Mouse (Mus musculus): ENCODE data around the gene Dock2.

The Dock2 gene

GRCm38 (mm10) chr11:34337907-34338306 is 445.8 kb downstream of the Dock2 start:
- no peak for DNase-seq

GRCm38 (mm10) chr11:34332344-34333031 is 451.2 kb downstream of the Dock2 start:
- DNase-seq = no peak

DNA sequence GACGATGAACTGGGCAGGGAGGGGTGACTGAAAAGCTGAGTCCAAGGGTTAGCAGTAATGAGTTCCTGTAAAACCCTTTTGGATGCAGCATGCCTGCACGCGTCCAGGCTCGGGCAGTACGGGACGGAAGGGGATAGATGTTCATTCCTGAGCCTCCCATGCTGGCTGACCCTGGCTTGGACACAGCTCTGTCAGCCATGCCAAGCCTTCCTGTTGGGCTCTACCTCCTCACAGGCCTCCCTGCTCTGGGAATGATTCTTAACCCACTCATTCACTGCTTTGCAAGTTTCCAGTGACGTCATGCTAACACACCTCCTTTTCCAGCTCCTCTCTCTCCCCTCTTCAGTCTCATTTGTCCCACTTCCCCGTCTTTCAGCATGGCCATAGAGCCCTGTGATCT is 460.0 kb downstream of the Dock2 start:
- no peak for DNase-seq

GRCm38 (mm10) chr11:34319282-34319681 is 464.4 kb downstream of the Dock2 start:
- no peak for DNase-seq

DNA sequence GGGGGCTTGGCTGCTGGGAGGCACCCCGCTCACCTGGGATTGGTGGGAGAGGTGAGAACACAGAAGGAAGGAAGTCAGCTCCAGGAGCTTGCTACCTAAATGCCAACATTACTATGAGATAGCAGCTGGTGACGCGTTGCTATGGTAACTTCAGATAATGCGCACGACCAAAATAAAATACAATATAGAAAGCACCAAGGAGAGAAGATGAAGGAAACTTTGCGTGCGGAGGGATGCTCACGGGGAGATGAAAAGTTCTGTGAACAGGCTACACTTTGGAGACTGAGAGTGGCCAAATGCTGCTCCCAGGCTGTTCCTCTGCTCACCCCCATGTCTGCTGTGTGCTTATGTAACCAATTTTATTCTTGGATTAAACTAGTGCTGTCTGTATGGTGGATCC is 466.7 kb downstream of the Dock2 start:
- no peak for DNase-seq

DNA sequence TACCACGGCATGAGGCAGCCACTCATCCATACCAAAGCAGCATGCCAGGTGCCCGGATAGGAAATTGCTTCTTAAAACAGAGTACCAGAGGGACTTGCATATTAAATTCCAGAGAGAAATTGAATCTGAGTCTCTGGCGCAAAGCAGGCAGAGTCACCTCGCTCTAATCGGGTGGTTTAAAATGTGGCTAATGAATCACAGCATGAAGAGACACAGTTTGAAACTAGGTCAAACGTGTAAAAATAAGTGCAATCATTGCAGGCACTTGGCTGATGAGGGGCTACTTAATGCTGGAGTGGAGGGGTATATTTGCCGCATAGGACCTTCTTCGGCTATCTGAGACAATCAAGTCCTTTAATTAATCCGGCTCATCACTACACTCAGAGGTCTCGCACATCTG is 467.5 kb downstream of the Dock2 start:
- no peak for DNase-seq

- no peak for DNase-seq
Measured at GRCm38 (mm10) chr11:34315383-34315782, 468.3 kb downstream of the Dock2 start.

DNA sequence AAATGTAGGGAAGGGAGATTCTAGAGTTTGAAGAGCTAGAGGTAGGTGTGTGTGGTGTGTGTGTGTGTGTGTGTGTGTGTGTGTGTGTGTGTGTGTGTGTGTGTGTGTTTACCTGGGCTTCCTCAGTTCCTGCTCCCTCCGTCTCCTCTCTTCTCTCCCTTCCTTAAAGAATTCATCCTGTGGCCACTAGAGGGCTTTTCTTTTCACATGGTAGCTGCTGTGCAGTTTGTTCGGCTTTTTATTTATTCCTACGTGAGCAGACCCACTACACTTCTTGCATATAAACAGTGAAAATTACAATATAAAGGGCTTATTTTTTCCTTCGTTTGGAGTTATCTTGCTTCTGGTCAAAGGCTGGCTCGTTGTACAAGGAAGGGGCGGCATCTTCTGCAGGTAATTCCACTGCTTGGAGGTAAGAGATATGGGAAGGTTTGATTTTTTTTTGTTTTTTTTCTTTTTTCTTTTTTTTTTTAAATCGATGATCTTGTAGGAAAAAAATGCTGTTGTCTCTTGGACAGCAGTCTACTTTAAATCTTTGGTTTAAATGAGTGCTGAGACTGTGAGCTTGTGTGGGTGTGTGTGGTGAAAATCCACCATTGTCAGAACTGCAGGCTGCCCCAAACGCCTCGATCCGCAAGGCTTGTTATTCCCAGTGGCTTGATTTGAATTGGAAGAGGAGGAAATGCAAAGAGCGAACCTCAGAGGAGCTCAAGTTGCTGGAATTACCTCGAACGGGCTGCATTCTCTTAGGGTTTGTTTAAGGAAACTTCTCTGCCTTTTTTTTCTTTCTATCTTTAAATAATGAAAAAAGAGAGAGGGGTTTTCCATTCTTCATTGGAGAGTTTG is 468.9 kb downstream of the Dock2 start, which contains the start of gene Fam196b:
Gene Fam196b, plus strand, starts transcription at position 289 of the 846 bp plus-strand sequence.
- peak; percentile 4 to 14 for DNase-seq

GRCm38 (mm10) chr11:34312208-34312607 is 471.5 kb downstream of the Dock2 start:
- no peak for DNase-seq

GRCm38 (mm10) chr11:34311717-34312116 is 472.0 kb downstream of the Dock2 start:
- DNase-seq = no peak

GRCm38 (mm10) chr11:34309360-34309759 is 474.3 kb downstream of the Dock2 start:
- no peak for DNase-seq

GRCm38 (mm10) chr11:34308731-34309130 is 475.0 kb downstream of the Dock2 start:
- no peak for DNase-seq

DNA sequence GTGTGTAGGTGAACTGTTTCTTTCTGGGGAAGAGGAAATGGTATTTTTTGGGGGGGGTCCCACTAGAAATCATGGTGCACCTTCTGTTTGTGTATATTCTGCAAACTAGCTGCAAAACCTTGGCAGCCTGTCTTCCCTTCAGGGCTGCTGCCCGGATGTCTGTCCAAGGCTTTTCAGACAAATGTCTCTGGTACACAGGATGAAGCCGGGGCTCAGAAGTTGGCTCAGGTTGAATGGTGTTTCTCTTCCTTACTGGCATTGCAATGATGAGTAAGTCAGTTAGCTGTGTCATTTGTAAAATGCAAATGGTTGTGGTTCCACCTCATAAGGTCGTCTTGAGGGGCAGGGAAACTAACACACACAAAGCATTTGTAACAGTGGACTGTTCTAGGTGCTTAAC is 477.5 kb downstream of the Dock2 start:
- no peak for DNase-seq

- DNase-seq = no peak
Measured at GRCm38 (mm10) chr11:34300064-34300463, 483.6 kb downstream of the Dock2 start.

DNA sequence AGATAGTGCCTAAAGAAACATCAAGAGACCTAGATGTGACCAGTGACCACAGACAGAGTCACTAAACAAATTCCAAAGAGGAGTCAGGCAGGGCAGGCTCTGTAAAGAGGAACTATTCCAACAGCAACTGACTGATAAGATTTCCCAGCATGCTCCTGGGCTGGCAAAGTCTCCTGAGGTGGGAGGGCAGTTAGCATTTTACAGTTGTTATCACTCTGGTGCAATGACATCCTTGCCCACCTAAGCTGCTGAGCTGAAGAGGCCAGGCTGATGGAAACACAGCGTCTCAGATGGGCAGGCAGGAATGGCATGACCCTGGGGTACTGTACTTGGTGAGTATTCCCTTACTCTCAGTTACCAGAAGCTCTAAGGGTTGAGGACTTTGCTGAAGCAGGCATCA is 484.1 kb downstream of the Dock2 start:
- no peak for DNase-seq

- DNase-seq = no peak
Measured at GRCm38 (mm10) chr11:34297698-34298378, 485.9 kb downstream of the Dock2 start.

DNA sequence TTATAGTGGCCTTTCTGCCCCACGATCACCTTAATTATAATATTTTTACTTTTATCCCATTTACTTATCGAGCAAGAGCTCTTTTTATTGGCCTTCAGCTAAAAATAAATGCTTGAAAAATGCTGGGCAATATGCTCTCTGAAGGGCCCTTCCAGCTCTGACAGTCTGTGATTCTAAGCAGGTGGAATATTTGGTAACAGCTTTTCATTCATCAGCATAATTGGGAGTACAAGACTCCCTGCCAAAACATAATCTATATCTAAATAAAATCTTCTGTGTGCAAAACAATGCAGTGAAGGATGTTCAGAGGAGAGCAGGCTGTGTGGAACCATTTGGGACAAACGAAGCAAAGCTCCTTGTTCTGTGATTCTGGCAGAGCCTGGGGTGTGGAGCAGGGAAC is 492.4 kb downstream of the Dock2 start:
- no peak for DNase-seq

GRCm38 (mm10) chr11:34290708-34291107 is 493.0 kb downstream of the Dock2 start:
- no peak for DNase-seq

GRCm38 (mm10) chr11:34290265-34290664 is 493.4 kb downstream of the Dock2 start:
- no peak for DNase-seq

GRCm38 (mm10) chr11:34284124-34284808 is 499.4 kb downstream of the Dock2 start:
- DNase-seq = no peak

DNA sequence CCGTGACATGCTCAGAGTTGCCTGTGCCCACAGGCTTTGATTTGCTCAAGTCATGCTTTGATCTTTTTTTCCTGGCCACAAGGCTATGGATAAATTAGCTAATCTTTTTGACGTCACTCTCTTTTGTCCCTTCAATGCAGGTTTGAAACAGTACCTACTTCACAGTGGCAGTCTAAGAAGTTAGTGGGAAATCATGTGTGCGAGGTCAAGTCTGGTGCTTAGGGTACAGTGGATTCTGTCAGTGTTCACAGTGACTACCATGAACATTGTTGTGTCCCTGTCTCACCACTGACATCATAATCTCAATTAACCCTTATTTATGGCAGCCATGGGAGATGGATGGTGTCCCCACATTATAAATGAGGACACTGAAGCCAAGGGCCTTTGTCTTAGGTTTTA is 506.6 kb downstream of the Dock2 start:
- DNase-seq = no peak

DNA sequence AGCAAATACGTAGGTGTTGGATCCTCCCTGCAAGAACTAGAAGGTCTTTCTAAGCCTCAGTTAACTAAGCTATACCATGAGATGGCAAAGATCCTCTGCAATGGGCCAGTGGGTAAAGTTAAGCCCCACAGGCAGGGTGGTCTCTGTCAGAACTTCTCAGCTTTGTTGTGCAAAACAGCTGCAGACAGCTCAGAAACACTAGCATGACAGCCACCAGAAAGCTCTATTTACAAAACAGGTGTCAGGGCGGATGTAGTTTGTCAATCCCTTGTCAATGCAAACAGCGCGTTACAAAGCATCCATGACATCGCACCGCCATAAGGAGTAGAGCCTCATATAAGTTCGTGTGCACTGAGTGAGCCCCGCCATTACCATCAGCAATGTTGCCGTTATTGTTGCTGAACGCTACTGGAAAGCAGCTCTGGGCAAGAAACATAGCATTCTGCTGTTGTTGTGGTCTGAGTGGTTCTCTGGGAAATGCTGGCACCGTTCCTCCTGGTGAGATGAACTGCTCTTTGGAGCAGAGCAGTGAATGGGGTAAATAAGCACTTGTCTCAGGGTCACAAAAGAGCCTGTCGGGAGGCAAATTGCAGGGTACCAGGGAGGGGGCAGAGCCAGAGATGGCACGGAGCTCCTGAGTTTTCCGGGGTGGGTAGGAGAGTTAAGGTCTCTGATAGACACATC is 507.2 kb downstream of the Dock2 start:
- no peak for DNase-seq

Measured in kidney, adult 8-10 months (tissue).